Mouse (Mus musculus) adrenal gland, postnatal 36 days (tissue): Measurements from ENCODE around the gene Ms4a10. TPM values are rescaled to one million over a fixed set of nuclear protein-coding genes. Genes with fewer than 3 reads are reported as not detected.
A peak's percentile ranks its signal among the peaks of the same experiment; 100 is the strongest.

Experiments used
- DNase-seq, 2 experiments: peaks; one replicate each; pipeline ENCODE4 v3.0.0; 2021; ENCODE audit warnings: mixed read lengths in 1 of 2
- total RNA-seq, 2 experiments: library from RNA; stranded (reverse); gene quantifications; 2 replicates each; pipeline ENCODE4 v1.2.3; 2021

Ms4a10 gene
- total RNA-seq, 2 experiments from 2014 or later, result 0.73 to 23.5 TPM

DNA sequence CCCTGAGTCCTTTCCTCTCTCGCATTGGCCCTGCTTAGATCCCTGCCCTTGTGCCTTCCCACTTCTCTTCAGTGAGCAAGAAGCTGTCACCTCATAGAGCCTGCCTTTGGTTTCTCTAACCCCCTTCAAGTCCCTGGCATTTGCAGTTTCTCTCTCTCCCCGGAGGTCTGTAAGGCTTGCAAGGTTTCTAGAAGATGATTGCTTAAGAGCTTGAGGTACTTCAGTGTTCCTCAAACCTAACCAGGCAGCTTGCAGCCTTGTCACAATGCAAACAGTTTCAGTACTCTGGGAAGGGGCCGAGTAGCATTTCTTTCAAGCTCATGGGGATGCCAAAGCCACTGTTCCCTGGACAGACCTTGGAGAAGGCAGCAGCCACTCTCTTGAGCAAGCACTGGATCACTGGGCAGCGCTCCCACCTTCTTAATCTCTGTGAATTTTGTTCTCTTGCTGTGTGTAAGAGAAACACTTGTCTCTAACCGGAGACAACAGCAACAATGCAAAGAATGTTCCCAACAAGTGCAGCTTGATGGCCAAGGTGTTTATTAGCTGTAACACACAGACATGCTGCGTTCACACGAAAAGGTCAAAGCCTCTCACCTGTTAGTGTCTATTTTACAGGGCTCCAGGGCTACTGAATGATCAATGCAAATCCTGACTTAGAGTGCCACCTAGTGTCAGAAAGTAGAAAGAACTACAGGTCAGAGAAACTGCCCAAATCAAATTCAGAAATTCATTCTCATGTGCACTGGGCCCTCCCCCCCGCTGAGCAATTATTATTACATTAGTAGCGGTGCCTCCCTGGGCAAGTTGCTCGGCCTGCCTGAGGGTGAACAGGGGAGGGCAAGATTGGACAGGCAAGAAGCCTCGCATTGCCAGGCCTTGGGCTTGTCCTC is 15.1 kb downstream of the Ms4a10 start:
- peak in 1 of 2 experiments; percentile 63 for DNase-seq

DNA sequence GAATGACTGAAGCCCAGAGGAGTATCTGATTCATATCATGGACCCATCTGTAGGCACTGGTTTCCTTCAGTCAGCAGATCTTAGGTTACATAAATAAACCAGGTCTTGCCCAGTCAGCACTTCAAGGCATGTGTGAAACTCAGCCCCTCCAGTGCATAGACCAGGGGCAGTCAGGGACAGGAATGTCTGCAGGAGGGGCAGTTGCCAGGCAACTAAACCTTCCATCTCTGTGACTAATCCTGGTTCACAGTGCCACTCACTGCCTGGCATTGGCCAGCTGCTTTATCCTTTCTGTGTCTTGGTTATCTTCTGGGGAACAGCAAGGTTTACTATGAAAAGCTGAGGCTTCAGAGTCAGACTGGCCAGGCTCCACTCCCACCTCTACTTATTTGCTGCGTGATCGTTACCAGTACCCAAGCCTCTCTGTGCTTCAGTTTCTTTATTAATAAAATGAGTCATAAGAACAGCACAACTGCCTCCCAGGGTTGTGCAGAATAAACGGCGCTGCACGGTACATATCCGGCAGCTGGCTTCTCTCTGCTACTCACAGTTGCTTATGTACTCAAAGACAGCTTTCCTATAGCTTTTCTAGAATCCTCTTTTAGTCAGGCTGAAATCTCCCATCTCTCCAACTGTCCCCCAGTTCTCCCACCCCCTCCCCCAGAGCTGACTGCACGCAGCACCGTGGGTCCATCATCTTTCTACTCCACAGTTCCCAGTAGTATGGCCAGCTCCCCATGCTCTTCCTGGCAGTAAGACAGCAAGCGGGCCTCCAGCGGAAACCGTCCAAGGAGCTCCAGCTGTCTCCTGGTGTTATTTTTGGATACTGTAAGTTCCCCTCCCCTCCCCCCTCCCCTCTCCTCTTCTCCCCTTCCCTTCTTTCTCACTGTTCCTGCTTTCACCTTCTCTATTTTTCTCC is 22.2 kb downstream of the Ms4a10 start:
- peak; percentile 39 to 46 for DNase-seq

DNA sequence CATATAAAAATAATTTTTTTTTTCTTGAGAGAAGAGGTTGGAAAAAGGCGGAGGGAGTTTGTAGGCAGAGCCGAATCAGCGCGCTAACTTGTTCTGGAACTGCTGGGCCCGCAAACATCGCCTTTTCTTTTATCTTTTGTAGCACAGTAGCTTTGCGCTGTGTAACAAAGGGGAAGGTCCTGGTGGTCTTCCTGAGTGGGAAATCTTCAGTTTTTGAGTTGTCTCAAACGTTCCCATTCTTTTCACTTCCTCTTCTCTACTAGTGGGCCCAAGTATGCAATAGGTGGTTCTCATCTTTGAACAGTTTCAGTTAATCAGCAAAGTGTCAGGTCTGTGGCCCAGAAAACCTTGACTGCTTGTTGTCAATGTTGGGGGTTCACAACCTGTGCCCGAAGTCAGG is 24.9 kb downstream of the Ms4a10 start:
- DNase-seq, result no peak

DNA sequence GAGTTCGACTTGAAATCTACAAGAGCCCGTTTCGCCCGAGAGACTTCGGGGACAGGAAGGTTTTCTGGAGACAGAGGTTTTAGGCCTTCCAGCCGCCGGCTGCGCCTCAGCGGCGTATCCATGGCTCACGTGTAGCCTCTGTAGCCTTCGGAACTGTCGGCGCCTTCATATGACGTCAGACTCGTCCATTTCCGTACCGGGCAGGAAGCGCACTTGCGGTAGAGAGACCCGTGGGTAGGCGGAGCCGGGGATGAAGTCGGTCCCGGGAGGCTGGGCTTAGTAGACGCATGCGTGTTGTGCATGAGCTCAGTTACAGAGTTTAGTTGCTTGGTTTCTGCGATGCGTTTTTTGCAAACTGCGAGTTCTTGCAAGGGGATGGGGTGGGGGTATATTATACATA is 25.4 kb downstream of the Ms4a10 start, which contains the start of gene Ccdc86:
Ccdc86 (minus strand) TSS at position 155 of the 400 bp plus-strand sequence.
- DNase-seq, result peak; percentile 97

DNA sequence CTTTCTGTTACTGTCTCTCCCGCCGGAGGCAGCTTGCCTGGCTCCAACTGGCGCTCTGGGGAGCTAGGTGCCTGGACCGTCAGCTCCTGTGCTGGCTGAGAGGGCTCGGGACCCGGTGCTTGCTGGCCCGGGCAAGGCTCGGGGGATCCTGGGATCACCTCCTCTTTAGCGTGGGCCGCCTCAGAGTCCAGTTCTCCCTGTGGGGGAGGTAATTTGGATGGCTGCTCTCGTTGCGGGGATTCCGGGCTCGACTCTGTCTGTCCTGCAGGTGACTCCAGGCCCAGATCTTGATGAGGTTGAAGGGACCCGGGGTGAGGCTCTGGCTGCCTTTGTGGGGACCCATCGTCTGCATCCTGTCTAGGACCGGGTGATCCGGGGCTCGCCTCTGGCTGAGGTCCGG is 26.1 kb downstream of the Ms4a10 start:
- no peak for DNase-seq

DNA sequence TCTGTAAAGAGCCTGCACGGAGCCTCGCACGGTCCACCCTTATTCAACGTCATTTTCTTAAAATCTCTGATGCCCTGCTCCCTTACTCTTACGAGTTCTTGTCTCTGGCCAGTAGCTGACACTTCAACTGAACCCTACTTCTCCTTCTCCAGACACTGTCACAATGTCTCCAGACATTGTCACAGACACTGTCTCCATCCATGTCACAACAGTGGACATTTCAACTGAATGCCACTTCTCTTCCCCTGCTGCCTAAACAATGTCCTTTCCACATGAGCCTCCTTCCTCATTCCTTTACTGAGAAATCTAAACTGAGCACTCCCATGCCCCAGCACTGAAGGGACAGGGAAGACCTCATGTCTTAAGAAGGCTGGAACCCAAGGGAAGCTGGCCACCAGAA is 27.3 kb downstream of the Ms4a10 start:
- DNase-seq, result no peak

DNA sequence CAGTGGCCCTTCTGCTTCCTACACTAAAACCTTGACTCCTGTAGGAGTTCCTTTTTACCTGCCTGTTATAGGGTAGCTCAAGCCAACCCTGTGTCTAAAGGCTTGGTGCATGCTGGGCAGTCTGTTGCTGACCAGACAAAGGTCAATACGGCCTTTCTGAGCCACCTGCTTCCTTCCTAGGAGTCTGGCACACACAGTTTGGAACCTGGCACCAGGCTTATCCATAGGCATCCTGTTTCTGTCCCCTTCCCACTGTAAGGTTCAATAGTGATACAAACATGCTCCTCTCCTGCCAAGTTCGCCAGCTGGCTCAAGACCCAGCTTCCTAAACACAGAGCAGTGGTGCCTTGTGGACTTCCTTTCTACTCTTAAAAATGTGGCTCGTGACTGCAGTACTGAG is 28.0 kb downstream of the Ms4a10 start:
- no peak for DNase-seq

DNA sequence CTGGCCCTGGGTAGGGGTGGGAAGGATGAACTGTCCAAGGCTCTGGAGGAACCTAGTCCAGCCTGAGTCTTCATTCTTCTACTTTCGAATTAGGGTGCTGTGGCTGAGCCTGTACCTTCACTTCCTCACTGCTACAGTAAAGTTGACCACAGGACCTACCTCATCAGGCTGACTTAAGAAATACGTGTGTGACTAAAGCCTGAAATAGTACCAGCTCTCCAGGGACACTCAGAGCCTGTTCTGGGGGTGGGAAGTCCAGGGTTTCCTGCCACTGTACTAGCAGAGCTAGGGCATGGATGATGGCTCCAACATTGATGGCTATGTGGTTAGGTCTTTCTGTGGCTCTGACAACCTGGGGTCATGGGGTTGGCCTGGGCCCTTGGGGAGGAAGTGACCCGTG is 30.5 kb downstream of the Ms4a10 start:
- no peak for DNase-seq

DNA sequence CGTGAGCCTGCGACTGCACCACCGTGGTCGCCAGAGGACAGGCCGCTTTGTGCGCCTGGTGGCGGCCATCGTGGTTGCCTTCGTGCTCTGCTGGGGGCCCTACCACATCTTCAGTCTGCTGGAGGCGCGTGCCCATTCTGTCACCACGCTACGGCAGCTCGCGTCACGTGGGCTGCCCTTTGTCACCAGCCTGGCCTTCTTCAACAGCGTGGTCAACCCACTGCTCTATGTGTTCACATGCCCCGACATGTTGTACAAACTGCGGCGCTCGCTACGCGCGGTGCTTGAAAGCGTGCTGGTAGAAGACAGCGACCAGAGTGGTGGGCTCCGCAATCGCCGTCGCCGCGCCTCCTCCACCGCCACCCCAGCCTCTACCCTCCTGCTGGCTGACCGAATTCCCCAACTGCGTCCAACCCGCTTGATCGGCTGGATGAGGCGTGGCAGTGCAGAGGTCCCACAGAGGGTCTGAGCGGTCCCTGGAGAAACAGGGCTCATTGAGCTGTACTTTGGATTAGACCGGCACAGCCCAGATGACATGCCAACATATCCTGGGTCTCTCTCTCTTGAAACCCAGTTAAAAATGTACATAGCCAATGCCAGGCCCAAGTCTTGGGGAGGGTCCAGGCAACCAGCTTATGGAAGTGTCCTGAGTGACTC is 33.5 kb downstream of the Ms4a10 start:
- peak; percentile 38 to 51 for DNase-seq

DNA sequence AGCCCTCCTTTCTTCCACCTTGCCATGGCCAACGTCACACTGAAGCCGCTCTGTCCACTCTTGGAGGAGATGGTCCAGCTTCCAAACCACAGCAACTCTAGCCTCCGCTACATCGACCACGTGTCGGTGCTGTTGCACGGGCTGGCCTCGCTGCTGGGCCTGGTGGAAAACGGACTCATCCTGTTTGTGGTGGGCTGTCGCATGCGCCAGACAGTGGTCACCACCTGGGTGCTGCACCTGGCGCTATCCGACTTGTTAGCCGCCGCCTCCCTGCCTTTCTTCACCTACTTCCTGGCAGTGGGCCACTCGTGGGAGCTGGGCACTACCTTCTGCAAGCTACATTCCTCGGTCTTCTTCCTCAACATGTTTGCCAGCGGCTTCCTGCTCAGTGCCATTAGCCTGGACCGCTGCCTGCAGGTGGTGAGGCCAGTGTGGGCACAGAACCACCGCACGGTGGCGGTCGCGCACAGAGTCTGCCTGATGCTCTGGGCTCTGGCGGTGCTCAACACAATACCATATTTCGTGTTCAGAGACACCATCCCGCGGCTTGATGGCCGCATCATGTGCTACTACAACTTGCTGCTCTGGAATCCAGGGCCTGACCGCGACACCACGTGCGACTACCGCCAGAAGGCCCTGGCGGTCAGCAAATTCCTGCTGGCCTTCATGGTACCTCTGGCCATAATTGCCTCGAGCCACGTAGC is 34.2 kb downstream of the Ms4a10 start:
- peak; percentile 81 to 90 for DNase-seq

DNA sequence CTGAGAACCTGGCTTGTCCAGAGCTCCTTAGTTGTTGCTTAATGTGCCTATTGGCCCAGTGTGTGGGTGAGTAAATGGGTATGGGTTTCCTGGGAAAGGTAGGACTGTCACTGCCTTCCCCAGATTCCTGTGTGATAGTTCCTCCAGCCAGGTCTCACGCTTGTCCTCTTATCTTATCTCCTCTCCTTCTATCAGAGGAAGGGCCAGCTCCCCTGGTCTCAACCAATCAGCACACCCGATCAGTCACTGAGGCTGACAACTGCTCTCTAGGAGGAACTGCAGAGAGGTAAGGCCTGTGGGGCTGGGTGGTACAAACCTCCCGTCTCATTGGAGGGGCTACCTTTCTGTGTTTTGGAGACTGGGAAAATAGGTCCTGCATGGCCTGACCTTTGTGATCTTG is 35.7 kb downstream of the Ms4a10 start:
- DNase-seq, result no peak

DNA sequence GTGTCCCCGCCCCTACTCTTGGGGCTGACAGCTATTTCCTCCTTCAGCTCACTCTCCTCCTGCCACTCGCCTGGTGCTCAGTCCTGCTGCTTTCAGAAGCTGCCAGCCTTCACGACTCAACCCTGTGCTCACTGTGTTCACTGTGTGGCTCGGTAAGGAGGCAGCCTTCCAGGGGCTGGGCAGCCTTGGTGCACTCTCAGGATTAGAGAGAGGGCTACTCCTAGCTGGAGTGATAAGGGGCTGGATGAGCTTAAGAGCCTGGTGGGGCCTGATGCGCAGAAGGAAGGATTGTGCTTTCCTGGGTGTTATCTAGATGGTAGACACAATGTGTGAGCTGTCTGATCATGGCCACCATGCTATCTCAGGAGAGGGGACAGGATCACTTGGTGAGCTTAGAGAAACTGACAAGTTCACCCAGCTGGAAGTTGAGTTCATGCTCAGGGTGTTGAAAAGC is 37.3 kb downstream of the Ms4a10 start, which contains the start of gene Ptgdr2:
Ptgdr2 (plus strand) TSS at position 51 of the 454 bp plus-strand sequence.
- no peak for DNase-seq

DNA sequence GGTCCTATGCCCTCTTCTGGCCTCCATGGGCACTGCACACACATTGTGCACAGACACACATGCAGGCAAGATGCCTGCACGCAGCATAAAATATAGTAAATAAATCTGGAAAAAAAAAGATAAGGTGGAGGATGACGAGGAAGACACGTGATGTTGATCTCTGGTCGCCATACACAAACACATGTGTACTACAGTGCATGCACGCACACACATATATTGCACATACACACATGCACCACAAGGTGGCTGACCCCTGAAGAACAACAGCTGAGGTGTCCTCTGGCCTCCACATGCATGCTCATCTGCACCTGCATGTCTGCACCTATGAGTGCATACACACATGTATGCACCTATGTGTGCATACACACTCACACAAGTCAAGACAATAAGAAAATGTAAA is 38.4 kb downstream of the Ms4a10 start:
- DNase-seq, result no peak

DNA sequence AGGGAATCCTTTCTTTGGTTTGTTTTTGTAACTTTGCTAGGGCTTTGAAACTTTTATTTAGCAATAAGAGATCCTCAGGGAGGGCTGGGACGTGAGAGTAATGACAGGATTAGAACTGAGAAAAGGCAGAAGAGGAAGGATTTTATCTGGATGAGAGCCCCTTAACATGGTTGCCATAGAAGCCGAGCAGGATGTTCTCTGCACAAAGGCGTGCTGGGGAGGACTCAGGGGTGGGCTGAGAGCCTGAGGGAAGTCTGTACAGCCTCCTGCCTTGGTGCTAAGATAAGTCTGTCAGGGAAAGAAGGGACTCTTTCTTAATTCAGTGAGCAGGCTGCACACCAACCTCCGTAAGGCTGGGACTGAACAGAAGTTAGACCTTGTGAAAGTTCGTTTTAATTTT is 39.4 kb downstream of the Ms4a10 start:
- DNase-seq, result no peak

DNA sequence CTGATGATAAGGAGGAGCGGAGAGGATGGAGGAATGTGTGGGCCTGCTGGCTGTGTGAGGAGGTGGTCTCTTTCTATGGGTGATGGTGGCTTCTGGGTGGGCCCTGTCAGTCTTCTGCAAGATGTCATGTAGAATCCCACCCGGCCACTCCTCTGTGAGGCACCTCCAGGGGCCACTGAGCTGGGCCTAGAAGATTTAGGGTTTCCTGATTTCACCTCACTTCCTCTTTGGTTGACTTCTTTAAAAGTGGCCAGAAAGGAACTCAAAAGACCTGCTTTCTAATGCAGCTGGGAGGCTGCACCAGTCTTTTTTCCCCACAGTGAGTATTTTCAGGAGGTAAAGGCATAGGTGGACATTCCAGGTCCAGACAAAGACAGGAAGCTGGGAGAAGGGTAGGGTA is 43.8 kb downstream of the Ms4a10 start:
- no peak for DNase-seq

DNA sequence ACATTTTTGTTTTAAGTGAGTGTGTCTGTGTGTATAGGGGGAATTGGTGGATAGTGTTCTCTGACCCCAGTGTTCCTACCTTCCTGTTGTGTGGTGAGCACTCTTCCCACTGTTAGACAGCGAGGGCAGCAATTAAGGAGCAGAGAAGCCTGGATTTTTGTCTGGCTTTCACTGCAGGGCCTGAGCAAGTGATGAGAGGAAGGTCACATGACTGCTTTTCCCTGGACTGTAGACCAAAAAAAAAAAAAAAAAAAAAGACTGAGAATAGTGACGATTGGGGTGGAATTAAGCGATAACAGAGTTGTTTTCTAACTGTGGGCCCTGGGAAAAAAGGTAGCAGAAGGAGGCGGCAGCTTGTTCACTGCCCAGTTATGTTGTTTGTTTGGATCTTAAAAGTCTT is 47.8 kb downstream of the Ms4a10 start:
- DNase-seq, result no peak

DNA sequence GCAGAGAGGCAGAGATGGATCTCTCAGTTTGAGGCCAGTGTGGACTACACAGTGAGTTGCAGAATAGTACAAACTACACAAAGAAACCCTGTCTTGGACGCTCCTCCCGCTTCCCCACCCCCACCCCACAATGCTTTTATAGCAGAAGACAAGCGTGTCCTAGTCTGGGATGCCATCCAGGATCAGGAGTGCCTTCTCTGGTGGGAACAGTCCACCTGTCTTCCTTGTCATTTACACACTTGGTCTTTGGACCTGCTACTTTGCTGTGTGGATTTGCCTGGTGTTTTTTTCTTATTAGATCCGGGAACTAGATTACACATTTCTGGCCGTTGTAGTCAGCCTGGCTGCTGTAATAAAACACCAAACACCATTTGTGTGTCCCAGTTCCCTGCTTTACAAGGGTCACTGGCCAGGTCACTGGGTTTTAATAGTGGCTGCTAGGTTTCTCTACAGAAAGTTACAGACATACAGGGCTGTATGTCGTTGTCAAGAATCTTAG is 48.3 kb downstream of the Ms4a10 start:
- no peak for DNase-seq

DNA sequence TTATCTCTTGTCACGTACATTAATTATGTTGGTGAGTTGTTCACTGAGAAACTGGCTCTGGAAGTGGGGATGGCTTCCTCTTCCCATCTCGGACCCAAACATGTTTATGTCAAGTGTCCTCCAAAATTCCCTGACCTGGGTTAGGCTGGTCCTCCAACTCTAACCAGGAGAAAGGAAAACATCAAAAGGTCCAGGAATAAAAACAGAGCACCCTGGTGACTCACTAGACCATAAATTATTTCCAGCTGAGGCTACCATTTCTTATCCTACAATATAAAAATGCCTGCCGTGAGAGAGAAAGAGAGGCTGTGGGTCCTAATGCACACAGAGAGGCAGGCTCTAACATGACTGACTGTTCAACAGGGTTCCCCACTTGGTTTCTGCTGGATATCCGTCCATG is 50.2 kb downstream of the Ms4a10 start:
- DNase-seq, result no peak

DNA sequence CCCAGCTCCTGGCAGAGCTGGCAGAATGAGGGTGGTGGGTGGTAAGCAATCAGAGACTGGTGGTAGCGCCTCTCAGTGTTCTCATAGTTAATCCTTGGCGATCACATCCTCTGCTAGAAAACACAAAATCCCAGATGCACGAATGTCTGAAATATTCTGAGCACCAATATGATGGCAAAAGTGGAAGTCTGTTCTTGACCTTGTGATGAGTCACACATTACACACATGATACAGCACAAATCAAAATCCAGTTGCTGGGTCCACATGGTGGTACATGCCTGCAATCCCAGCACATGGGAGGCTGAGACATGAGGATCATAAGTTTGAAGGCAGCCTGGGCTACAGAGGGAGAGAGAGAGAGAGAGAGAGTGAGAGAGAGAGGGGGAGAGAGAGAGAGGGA is 53.4 kb downstream of the Ms4a10 start:
- peak in 1 of 2 experiments; percentile 19 for DNase-seq

DNA sequence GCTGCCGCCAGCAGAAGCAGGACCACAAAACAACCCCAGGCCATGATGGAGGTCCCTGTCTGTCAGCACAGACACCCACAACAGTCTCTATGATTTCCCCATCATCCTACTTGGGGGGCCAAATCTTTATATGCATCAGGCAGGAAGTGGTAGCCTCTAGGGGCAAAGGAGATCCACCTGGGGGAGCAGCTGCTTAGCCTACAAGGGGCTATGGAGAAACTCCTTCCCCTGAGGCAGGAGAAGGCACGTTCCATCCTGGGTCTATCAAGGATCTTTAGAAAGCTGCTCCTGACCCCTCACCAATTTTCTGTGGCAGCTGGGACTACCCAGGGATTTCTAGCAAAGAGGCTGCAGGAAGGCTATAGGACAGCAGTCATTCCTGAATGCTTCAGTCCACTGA is 53.9 kb downstream of the Ms4a10 start, which contains the start of gene Zp1:
Zp1 (minus strand) TSS at position 101 of the 400 bp plus-strand sequence.
- no peak for DNase-seq

DNA sequence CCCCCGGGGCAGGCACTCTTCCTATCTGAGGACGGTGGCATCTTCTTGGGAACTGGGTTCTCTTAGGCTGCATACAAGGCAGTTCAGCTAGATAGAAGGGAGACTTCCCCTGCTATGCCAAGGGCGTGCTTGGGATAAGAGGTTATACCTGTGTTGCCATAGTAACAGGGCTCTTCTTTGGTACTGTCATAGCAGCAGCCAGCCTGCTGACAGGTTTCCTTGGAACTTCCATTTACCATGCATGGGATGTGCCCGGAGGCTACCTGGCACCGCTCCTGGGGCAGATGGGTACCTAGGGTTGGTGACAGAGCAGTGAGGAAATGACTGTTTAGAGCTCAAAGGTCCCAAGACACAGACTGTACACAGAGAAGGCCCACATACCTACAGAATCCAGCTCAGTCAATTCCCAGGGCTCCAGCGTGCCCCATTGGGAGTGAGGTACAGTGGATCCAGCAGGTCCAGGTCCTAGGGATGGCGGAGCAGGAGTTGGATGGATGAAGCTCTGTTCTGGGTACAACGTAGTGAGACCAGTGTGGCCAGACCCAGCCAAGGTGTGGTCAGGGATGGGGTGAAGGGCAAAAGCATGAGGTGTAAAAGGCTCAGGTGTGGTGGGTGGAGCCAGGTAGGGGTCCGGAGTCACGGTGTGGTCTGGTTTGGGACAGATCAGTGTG is 56.0 kb downstream of the Ms4a10 start:
- DNase-seq, result no peak
